Mouse (Mus musculus) CH12.LX (cell line): ENCODE results near the gene Setx.

Experiments used
- CTCF ChIP-seq, 2 experiments: IDR thresholded peaks in 1 of 2; conservative IDR thresholded peaks in 1 of 2; 2 replicates each; pipeline ENCODE4 v1.5.1; 2011 to 2012; ENCODE audit warnings: low read depth in 2 of 2, low read length in 2 of 2, improper control_type of control experiment in 1 of 2, inconsistent platforms in 1 of 2, mild to moderate bottlenecking in 1 of 2, moderate library complexity in 1 of 2
- E2F4 ChIP-seq: IDR thresholded peaks from 2 replicates; pipeline ENCODE4 v1.6.1; 2011; ENCODE audit warnings: low read depth, low read length, improper control_type of control experiment; ENCODE audit not compliant: insufficient replicate concordance
- GABPA ChIP-seq: IDR thresholded peaks from 2 replicates; pipeline ENCODE4 v1.6.1; 2012; ENCODE audit warnings: low read depth, low read length, improper control_type of control experiment, inconsistent platforms; ENCODE audit not compliant: insufficient replicate concordance
- HCFC1 ChIP-seq: IDR thresholded peaks from 2 replicates; pipeline ENCODE4 v1.6.1; 2012; ENCODE audit warnings: low read depth, mild to moderate bottlenecking, inconsistent platforms, low read length, improper control_type of control experiment
- MAFK ChIP-seq: IDR thresholded peaks from 2 replicates; pipeline ENCODE4 v1.6.1; 2011; ENCODE audit warnings: low read length, improper control_type of control experiment; ENCODE audit not compliant: insufficient replicate concordance
- SMC3 ChIP-seq: IDR thresholded peaks from 2 replicates; pipeline ENCODE4 v1.6.1; 2011; ENCODE audit warnings: low read depth, low read length, improper control_type of control experiment
- ZNF384 ChIP-seq: IDR thresholded peaks from 2 replicates; pipeline ENCODE4 v1.6.1; 2012; ENCODE audit warnings: low read depth, low read length, improper control_type of control experiment, inconsistent platforms

DNA sequence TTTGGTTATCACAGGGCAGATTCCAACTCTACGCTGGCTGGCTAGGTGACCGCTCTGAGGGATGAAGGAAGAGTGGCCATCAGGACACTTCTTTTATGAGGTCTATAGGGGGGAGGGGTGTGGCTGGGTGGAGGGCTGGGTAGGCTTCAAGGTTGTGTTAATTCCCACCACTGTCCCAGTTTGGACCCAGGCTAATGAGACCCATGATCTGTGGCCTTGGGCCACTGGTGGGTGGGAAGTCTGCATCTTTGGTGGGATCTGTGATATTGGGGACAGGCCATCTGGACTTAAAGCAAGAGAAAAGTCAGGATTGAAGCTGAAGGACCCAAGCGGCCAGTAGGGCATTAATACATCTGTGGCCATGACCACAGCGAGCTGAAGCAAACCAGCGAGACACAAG, 94.8 kb downstream of the Setx start:
- no peak for TF ChIP-seq HCFC1
- TF ChIP-seq CTCF (conservative IDR thresholded peaks at IDR 0.05 in 1 of 2, IDR thresholded peaks at IDR 0.05 in 1 of 2; ENCODE audit: low read depth in 2 of 2, low read length in 2 of 2), result no peak
- TF ChIP-seq MAFK, result no peak
- TF ChIP-seq SMC3, result no peak
- no peak for TF ChIP-seq ZNF384
- TF ChIP-seq E2F4, result no peak
- TF ChIP-seq GABPA, result no peak
